Mouse (Mus musculus): ENCODE measurements around the gene Abcc4.

- TF ChIP-seq CTCF (IDR thresholded peaks at IDR 0.05; ENCODE audit: borderline replicate concordance, insufficient read depth, low read depth, low read length) (no peak), POLR2A (IDR thresholded peaks at IDR 0.05; ENCODE audit: borderline replicate concordance, insufficient read depth, low read length) (no peak)
Observed at GRCm38 (mm10) chr14:118662124-118662523, 43.9 kb downstream of the Abcc4 start.

Measured in cerebellum, adult 2 months (tissue).